Mouse (Mus musculus): ENCODE data around the gene Krt8.
A peak's percentile ranks its signal among the peaks of the same experiment; 100 is the strongest.

DNA sequence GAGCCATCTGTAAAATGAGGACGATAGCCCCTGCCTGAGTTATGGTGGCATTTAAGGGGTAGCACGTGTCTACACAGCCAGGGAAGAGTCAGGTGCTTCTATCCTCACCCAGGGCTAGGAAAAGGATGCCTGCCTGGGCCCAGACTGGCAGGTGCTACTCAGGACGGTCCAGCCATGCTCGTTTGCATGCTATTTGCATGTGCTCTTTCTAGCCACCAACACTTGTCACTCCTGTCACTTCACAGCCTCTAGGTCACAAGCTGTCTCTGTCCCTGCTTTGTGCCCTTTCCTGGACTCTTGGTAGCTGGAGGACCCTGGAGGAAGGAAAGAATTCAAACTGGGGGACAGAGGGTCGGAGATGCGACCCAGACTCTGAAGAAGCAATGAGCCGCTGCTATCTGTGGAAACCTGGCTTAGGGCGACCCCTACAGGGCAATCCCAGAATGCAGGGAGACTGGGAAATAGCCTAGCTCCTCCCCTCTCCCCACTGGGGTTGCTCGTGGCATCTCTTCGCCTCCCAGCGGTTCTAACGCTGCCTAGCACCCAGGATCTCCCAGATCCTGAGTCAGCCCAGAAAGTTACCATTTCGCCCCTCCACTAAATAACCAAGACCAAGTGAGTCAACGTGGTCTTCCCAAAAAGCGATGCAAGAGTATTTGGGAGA lies 30.7 kb downstream of the Krt8 start:
- TF ChIP-seq POLR2A (IDR thresholded peaks at IDR 0.05; ENCODE audit: borderline replicate concordance, extremely low read depth, low read depth, low read length): no peak
- TF ChIP-seq CTCF (IDR thresholded peaks at IDR 0.05; ENCODE audit: insufficient read depth, low read length): peak; percentile 98

Data from lung, adult 2 months (tissue).